Mouse (Mus musculus) stomach, embryonic 16.5 days (tissue): ENCODE measurements around the gene Gclc. TPM values are rescaled to one million over a fixed set of nuclear protein-coding genes. Genes with fewer than 3 reads are reported as not detected.

ENCODE experiments used
- ATAC-seq: fragments of 200-750 bp; cut with Nextera tagmentation; 2 replicates; pipeline ENCODE4 v1.8.0; 2017; ENCODE audit warnings: moderate number of reproducible peaks, moderate TSS enrichment; ENCODE audit not compliant: insufficient read depth, low FRiP score
- H3K27ac ChIP-seq: fragments of 300-500 bp; sonication (generic); 2 replicates; pipeline ENCODE4 v1.5.1; 2014; ENCODE audit warnings: low read length
- H3K27me3 ChIP-seq: fragments of 300-500 bp; sonication (generic); 2 replicates; pipeline ENCODE4 v1.6.1; 2014; ENCODE audit warnings: low read length, control low read depth, mixed read lengths; ENCODE audit not compliant: control insufficient read depth, insufficient read depth
- H3K36me3 ChIP-seq: fragments of 300-500 bp; sonication (generic); 2 replicates; pipeline ENCODE4 v1.6.1; 2014; ENCODE audit warnings: low read length; ENCODE audit not compliant: control insufficient read depth, insufficient read depth
- H3K4me1 ChIP-seq: fragments of 300-500 bp; sonication (generic); 2 replicates; pipeline ENCODE4 v1.6.1; 2014; ENCODE audit warnings: low read length, control low read depth, mixed read lengths; ENCODE audit not compliant: control insufficient read depth, insufficient read depth
- H3K4me2 ChIP-seq: fragments of 300-500 bp; sonication (generic); 2 replicates; pipeline ENCODE4 v1.6.1; 2014; ENCODE audit warnings: low read depth, low read length, mixed read lengths
- H3K4me3 ChIP-seq: fragments of 300-500 bp; sonication (generic); replicated peaks from 2 replicates; pipeline ENCODE4 v1.5.1; 2014; ENCODE audit warnings: mild to moderate bottlenecking, low read length
- H3K9ac ChIP-seq: fragments of 300-500 bp; sonication (generic); 2 replicates; pipeline ENCODE4 v1.6.1; 2014; ENCODE audit warnings: low read length
- H3K9me3 ChIP-seq: fragments of 300-500 bp; sonication (generic); replicated peaks from 2 replicates; pipeline ENCODE4 v1.6.1; 2016; ENCODE audit warnings: low read length, control low read depth; ENCODE audit not compliant: control insufficient read depth
- WGBS: fragments of 180-500 bp; shearing (Covaris S2); extraction: QIAGEN DNeasy Blood & Tissue Kit; methylation state at CpG from one replicate; pipeline ENCODE4 v1.1.7; 2014; 5-methylcytosine and 5-hydroxymethylcytosine counted together
- polyA plus RNA-seq: library from polyadenylated mRNA; unstranded; fragments of >200 nt; fragmentation: Nextera tagmentation; extraction: Ambion mirVana; gene quantifications from 2 replicates; pipeline ENCODE4 v1.2.1, GENCODE M21; 2015

Gene Gclc
- 9.8 and 10.9 TPM in 2 replicates for polyA plus RNA-seq

DNA sequence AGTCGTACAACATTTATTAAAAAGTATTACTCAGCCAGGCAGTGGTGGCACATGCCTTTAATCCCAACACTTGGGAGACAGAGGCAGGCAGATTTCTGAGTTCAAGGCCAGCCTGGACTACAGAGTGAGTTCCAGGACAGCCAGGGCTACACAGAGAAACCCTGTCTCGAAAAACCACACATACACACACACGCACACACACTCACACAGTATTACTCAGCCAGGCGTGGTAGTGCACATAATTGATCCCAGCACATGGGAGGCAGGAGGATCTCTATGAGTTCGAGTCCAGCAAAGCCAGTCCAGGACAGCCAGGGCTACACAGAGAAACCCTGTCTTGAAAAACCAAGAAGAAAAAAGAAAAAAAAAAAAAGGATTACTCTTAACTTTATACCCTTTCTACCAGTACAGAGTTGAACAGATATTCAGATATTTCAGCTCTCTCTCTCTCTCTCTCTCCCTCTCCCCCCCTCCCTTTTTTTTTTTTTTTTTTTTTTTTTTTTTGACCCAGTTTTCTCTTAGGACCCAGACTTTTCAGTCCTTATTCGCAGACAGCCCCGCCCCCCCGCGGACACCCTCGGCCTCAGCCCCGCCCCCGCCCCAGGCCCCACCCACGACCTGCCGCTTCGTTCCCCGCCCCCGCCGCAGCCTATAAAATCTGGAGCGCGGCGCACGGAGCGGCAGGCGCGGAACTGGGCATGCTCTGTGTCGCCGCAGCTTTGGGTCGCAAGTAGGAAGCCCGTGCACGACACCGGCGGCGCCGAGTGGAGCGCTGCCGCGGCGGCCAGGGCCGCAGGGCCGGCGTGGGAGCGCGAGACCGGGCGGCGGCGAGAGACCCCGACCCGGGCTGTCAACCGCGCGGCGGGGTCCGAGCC is at the start of gene Gclc:
TSS of gene Gclc (plus strand) at position 683 of the 875 bp plus-strand sequence.
- Histone ChIP-seq H3K27me3 (no peaks in the 10 kb centered on the region), H3K9ac (peak within 1 kb of the TSS; percentile 89), H3K9me3 (no peaks in the 10 kb centered on the region), H3K4me2 (peak within 1 kb of the TSS; percentile 65), H3K27ac (peak within 1 kb of the TSS; percentile 75; the same call in 1 of the 2 replicates), H3K36me3 (no peaks in the 10 kb centered on the region), H3K4me1 (peaks cover 14% of the 10 kb centered on the region; the same call in 1 of the 2 replicates), H3K4me3 (peak within 1 kb of the TSS; percentile 77)
- WGBS = 10% methylated on average over 40 of the region's 54 CpGs
- peak; percentile 85 for ATAC-seq

DNA sequence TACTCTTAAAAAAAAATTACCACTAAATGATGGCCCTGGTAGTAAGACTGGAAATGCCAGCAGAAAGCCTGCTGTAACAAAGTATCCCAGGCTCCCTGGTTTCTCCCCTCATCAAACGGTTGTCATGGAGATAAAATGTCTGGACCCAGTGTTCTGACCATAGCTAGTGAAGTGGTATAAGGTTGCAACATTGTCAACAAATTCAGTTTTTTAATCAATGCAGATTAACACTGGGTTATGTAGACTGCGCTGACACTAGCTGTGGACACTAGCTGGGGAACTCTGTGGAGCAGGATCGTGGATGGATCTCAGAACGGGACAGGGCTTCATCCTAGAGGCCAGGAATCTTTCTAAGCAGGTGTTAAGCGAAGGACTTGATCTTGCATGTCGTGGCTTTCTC is 47.8 kb upstream of the Gclc start:
- Histone ChIP-seq H3K36me3 (no peaks in the 10 kb centered on the region), H3K9me3 (no peaks in the 10 kb centered on the region), H3K4me2 (no peak overlapping the region), H3K27me3 (no peaks in the 10 kb centered on the region), H3K4me1 (no peaks in the 10 kb centered on the region), H3K27ac (no peak overlapping the region), H3K4me3 (no peak overlapping the region), H3K9ac (no peak overlapping the region)
- no peak for ATAC-seq
- 80% methylated on average over 6 of the region's 6 CpGs for WGBS

DNA sequence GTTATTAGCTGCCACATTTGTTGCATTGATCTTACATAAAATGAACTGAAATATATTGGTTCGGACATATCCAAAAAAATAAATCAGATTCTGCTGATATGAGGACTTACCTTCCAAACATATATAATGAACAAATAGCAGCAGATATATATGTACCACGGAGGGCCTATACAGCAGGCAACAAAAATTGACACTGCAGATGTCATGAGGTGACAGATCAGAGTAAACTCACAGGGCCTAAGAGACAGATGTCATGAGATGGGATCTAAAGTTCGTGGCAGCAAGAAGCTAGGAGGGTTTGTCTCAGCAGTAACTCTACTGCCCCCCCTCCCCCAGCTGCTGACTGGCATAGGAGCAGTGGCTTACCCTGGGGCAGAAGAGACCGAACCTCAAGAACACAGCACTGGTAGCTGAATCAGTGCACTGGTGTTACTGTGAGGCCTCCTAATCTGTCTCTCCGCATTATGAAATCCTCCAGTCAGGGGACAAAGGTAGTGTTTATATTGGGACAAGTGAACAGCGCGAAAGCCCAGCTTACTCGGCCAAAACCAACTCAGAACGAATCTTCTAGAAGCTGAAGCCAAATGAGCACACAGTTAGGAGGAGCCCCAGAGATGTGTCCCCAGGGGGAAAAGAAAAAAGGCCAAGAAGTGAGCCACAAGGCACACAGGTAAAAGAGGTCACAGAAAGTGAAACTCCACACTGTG is 46.7 kb upstream of the Gclc start:
- Histone ChIP-seq H3K4me3 (no peak overlapping the region), H3K27me3 (no peaks in the 10 kb centered on the region), H3K9ac (no peak overlapping the region), H3K9me3 (no peaks in the 10 kb centered on the region), H3K4me2 (no peak overlapping the region), H3K27ac (no peak overlapping the region), H3K36me3 (no peaks in the 10 kb centered on the region), H3K4me1 (no peaks in the 10 kb centered on the region)
- peak; percentile 21; the same call in 1 of the 2 replicates for ATAC-seq
- 58% methylated on average over 9 of the region's 9 CpGs for WGBS

DNA sequence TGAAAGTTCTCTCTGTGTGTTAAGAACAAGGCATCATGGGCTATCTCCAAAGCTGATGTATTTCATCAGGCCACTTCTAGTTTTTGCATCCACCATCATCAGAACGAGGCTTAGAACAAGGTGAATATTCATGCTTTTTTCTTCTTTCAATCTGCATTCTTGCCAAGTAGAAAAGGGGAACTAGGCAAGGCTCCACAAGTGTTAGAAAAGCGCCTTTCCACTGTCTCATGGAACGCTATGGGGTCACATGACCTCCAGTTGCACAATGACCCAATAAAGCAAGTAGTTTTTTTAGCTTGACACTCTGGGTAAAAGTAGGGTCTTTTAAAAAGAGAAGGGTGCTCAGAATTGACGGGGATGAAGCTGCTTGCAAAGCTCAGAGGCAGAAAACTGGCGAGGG is 45.4 kb upstream of the Gclc start:
- H3K27me3 ChIP-seq = no peaks in the 10 kb centered on the region
- no peaks in the 10 kb centered on the region for H3K36me3 ChIP-seq
- H3K4me1 ChIP-seq = no peaks in the 10 kb centered on the region
- H3K27ac ChIP-seq = no peak overlapping the region
- 74% methylated on average over 5 of the region's 5 CpGs for WGBS
- no peak overlapping the region for H3K4me2 ChIP-seq
- no peak overlapping the region for H3K4me3 ChIP-seq
- ATAC-seq = no peak
- no peaks in the 10 kb centered on the region for H3K9me3 ChIP-seq
- no peak overlapping the region for H3K9ac ChIP-seq

DNA sequence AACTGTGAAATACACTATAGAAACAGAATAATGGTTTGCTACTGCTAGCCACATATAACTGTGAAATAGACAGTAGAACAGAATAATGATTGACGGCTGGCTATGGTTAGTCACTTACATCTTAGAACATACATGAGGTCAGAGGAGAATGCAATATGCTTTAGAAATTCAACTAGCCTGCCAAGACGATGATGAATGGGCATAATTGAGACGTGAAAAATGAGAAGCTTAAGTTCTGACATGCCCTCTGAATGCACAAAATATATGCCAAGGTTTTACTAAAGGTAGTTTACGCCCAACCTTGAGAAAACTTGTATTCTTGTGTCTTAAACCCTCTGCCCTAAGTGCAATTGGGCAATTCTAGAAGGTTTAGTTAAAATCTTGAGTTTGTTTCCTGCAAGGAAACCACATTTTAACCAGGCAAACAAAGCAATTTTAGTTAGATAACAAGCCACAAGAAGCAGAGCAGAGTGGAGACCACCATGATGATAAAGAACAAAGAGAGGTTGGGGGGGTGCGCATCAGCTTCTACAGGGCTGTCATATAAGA is 43.2 kb upstream of the Gclc start:
- ATAC-seq = no peak
- no peak overlapping the region for H3K4me3 ChIP-seq

DNA sequence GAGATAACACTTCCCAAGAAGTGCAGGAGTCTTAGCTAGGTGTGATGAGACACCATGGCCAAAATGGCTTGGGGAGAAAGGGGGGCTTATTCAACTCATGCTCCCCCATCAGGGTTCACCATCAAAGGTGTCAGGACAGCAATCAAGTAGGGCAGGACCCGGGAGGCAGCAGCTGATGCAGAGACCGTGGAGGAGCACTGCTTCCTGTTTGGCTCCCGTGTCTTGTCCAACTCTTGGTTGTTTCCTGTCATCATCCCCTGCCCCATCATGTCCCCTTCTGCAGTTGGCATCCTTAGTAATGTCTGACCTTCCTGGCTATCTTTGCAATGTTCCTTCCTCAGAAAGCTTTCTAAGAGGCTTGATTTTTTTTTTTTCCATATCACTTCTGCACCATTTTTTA is 41.5 kb upstream of the Gclc start:
- Histone ChIP-seq H3K4me1 (no peaks in the 10 kb centered on the region), H3K27me3 (no peaks in the 10 kb centered on the region), H3K4me2 (no peak overlapping the region), H3K27ac (no peak overlapping the region), H3K4me3 (no peak overlapping the region), H3K9me3 (no peaks in the 10 kb centered on the region), H3K36me3 (no peaks in the 10 kb centered on the region), H3K9ac (no peak overlapping the region)
- WGBS = 45% methylated on average over 3 of the region's 3 CpGs
- ATAC-seq = no peak

More for the DNA sequence above, 43.2 kb upstream of the Gclc start:
- H3K4me2 ChIP-seq = no peak overlapping the region
- no peaks in the 10 kb centered on the region for H3K36me3 ChIP-seq
- H3K9ac ChIP-seq = no peak overlapping the region
- H3K9me3 ChIP-seq = no peaks in the 10 kb centered on the region
- no peaks in the 10 kb centered on the region for H3K4me1 ChIP-seq
- no peaks in the 10 kb centered on the region for H3K27me3 ChIP-seq
- 65% methylated on average over 5 of the region's 5 CpGs for WGBS
- no peak overlapping the region for H3K27ac ChIP-seq

DNA sequence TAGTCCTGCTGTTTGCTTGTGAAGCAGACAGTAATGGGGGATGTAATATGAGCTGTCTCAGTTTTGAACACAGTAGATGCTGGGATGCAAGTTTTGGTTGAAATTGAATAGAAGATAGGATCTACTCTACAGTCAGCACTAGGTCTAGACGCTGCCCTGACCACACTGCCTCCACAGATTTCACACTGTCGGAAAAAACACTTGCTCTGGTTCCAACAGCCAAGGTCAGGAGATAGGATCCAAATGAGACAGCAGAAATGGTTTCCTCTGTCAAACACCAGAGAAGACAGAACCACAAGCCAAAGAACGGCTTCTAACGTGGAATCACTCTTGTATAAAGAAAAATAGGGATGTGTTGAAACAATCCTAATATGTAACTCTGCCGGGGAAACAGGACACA is 41.0 kb upstream of the Gclc start:
- Histone ChIP-seq H3K27me3 (no peaks in the 10 kb centered on the region), H3K9ac (no peak overlapping the region), H3K4me2 (no peak overlapping the region), H3K4me3 (no peak overlapping the region), H3K9me3 (no peaks in the 10 kb centered on the region), H3K27ac (no peak overlapping the region), H3K36me3 (no peaks in the 10 kb centered on the region), H3K4me1 (no peaks in the 10 kb centered on the region)
- ATAC-seq = no peak
- 73% methylated on average over 5 of the region's 5 CpGs for WGBS

DNA sequence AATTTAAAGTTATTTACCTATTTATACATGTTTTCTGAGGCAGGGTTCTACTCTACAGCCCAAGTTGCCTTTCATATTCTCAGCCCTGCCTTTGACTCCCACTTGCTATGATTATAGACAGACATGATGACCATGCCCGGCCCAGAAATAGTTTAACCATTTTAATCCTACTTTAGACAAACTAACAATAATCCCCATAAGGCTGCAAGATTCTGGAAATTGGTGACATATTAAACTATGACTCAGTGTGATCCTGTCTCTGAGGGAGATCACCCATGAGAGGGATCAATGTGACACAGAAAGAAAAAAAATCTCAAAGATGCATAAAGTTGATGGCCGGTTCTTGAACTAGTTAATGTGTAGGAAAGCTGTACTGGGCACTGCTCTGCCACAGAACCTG is 39.1 kb upstream of the Gclc start:
- no peak for ATAC-seq
- Histone ChIP-seq H3K36me3 (no peaks in the 10 kb centered on the region), H3K4me3 (no peak overlapping the region), H3K9me3 (no peaks in the 10 kb centered on the region), H3K27me3 (no peaks in the 10 kb centered on the region), H3K9ac (no peak overlapping the region), H3K4me2 (no peak overlapping the region), H3K4me1 (peaks cover 4% of the 10 kb centered on the region; the same call in 1 of the 2 replicates), H3K27ac (no peak overlapping the region)
- 76% methylated on average over 2 of the region's 2 CpGs for WGBS

DNA sequence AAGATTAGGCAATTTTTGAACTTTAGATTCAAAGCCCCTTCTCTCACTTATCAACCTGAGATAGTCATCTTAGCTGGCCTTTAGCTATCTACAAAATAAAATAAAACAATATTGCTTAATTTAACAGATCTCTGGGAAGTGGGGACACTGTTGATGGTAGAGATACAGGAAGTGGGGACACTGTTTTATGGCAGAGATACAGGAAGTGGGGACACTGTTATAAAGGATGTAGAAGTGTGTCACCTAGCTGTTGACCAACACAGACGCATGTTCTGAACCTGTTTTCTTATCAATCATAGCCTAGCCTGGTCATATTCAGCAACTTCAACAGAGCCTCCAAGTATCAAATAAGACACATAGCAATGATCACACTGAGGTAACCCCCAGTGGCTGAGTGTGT is 38.3 kb upstream of the Gclc start:
- H3K4me1 ChIP-seq = peaks cover 4% of the 10 kb centered on the region; the same call in 1 of the 2 replicates
- ATAC-seq = no peak
- 97% methylated on average over 1 of the region's 1 CpGs for WGBS
- no peaks in the 10 kb centered on the region for H3K9me3 ChIP-seq
- H3K4me2 ChIP-seq = no peak overlapping the region
- H3K36me3 ChIP-seq = no peaks in the 10 kb centered on the region
- H3K9ac ChIP-seq = no peak overlapping the region
- H3K27ac ChIP-seq = no peak overlapping the region
- no peak overlapping the region for H3K4me3 ChIP-seq
- H3K27me3 ChIP-seq = no peaks in the 10 kb centered on the region
